Mouse (Mus musculus) erythroblast, embryonic 14.5 days (primary cell): ENCODE results near the gene Ubqln3. TPM values are rescaled to one million over a fixed set of nuclear protein-coding genes. Genes with fewer than 3 reads are reported as not detected.

ENCODE experiments used
- H3K27me3 ChIP-seq: 2 replicates; pipeline ENCODE4 v1.6.1; 2012; ENCODE audit warnings: inconsistent platforms; ENCODE audit not compliant: control insufficient read depth
- H3K36me3 ChIP-seq: 2 replicates; pipeline ENCODE4 v1.6.1; 2012; ENCODE audit warnings: mild to moderate bottlenecking, inconsistent platforms; ENCODE audit not compliant: control insufficient read depth
- H3K4me1 ChIP-seq: 2 replicates; pipeline ENCODE4 v1.6.1; 2012; ENCODE audit warnings: inconsistent platforms; ENCODE audit not compliant: control insufficient read depth
- H3K4me3 ChIP-seq: replicated peaks from 2 replicates; pipeline ENCODE3; 2012; ENCODE audit warnings: moderate library complexity, mild to moderate bottlenecking, inconsistent platforms
- H3K9me3 ChIP-seq: 2 replicates; pipeline ENCODE4 v1.6.1; 2012; ENCODE audit warnings: low read length, inconsistent platforms, mixed read lengths; ENCODE audit not compliant: control insufficient read depth
- GATA1 ChIP-seq: IDR thresholded peaks from 2 replicates; pipeline ENCODE4 v1.6.1; 2012; ENCODE audit warnings: low read length, inconsistent platforms, mixed read lengths
- TAL1 ChIP-seq: IDR thresholded peaks from 3 replicates; pipeline ENCODE4 v1.6.1; 2012; ENCODE audit warnings: low read length, inconsistent platforms, mixed read lengths
- polyA plus RNA-seq: library from polyadenylated mRNA; stranded (reverse); fragments of >175 nt; gene quantifications from 2 replicates; pipeline ENCODE4 v1.2.3, GENCODE M21; 2012

The Ubqln3 gene
- polyA plus RNA-seq, result not detected in 2 replicates

GRCm38 (mm10) chr7:104143179-104143578, at the start of gene Ubqln3:
TSS of gene Ubqln3 (minus strand) at chr7:104143279.
- TF ChIP-seq TAL1 (no peak), GATA1 (no peak)
- H3K4me3 ChIP-seq, result no peak within 1 kb of the TSS
- no peaks in the 10 kb centered on the region for H3K9me3 ChIP-seq
- H3K4me1 ChIP-seq, result no peaks in the 10 kb centered on the region
- no peaks in the 10 kb centered on the region for H3K27me3 ChIP-seq
- no peaks in the 10 kb centered on the region for H3K36me3 ChIP-seq

DNA sequence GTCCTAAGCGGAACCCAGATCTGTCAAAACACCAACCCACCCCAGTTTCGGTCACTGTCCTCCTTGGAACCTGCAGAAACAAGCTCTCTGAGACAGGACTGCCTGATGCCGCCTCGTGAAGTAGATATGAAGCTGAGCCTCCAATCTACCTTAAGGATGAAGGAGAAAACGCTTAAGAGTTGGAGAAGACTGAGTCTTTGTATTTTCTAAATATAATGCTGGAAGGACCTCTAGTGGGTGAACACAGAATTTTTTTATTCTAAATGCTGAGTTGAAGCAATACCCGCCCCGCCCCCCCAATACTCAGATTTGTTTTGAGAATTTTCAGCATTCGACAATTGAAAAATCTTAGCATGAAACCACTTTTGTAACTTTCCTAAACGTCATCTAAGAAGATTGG, 48.2 kb upstream of the Ubqln3 start:
- no peaks in the 10 kb centered on the region for H3K4me1 ChIP-seq
- H3K27me3 ChIP-seq, result no peaks in the 10 kb centered on the region
- no peaks in the 10 kb centered on the region for H3K36me3 ChIP-seq
- H3K9me3 ChIP-seq, result no peaks in the 10 kb centered on the region
- no peak overlapping the region for H3K4me3 ChIP-seq
- no peak for TF ChIP-seq TAL1
- TF ChIP-seq GATA1, result no peak

- H3K36me3 ChIP-seq, result no peaks in the 10 kb centered on the region
- H3K4me3 ChIP-seq, result no peak within 1 kb of the TSS
- TF ChIP-seq GATA1 (no peak), TAL1 (no peak)
- H3K27me3 ChIP-seq, result no peaks in the 10 kb centered on the region
- no peaks in the 10 kb centered on the region for H3K9me3 ChIP-seq
- no peaks in the 10 kb centered on the region for H3K4me1 ChIP-seq
Measured at GRCm38 (mm10) chr7:104183292-104183691, 40.2 kb upstream of the Ubqln3 start, which contains the start of gene Olfr648. TSS of gene Olfr648 (minus strand) at chr7:104183392.

DNA sequence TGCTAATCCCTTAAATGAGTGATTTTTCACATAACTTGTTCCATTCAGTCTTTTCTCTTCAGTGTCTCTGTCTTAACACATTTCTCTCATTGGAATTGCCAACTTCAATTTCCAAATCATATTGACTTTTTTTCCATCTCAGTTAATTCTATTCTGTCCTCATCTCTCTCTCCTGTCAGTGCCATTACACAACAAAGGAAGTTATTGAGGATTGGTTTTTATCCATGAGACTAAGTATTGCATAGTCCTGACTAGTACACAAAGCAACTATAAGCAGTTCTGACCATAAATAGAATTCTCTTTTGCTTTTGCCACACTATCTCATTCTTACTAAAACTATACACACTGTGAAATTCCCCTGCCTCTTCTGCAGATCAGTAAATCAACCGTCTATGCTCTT, 36.0 kb upstream of the Ubqln3 start:
- Histone ChIP-seq H3K4me1 (no peaks in the 10 kb centered on the region), H3K9me3 (no peaks in the 10 kb centered on the region), H3K36me3 (no peaks in the 10 kb centered on the region), H3K4me3 (no peak overlapping the region), H3K27me3 (no peaks in the 10 kb centered on the region)
- TF ChIP-seq TAL1 (no peak), GATA1 (no peak)

GRCm38 (mm10) chr7:104178422-104179054, 35.5 kb upstream of the Ubqln3 start:
- TF ChIP-seq TAL1 (no peak), GATA1 (no peak)
- Histone ChIP-seq H3K9me3 (no peaks in the 10 kb centered on the region), H3K27me3 (no peaks in the 10 kb centered on the region), H3K4me1 (no peaks in the 10 kb centered on the region), H3K36me3 (no peaks in the 10 kb centered on the region), H3K4me3 (no peak overlapping the region)

DNA sequence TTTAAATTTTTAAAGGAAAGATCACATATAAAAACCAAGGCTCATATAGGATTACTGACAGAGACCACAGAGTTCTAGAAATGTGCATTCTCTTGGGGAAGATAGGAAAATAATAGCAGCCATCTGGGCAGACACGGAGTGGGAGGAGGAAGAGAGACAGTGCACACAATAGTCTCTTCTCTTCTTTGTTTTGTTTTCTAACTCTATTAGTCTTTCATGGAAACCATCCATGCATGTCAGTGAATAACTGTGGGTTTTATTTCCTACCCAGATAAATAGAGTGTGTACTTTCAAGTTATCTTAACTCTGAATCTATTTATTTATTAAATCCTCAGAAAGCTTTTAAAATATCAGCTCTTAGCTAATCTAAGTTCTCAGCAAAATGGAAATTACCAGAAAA, 32.0 kb upstream of the Ubqln3 start:
- Histone ChIP-seq H3K4me1 (no peaks in the 10 kb centered on the region), H3K27me3 (no peaks in the 10 kb centered on the region)
- TF ChIP-seq GATA1, result no peak
- TF ChIP-seq TAL1, result no peak

DNA sequence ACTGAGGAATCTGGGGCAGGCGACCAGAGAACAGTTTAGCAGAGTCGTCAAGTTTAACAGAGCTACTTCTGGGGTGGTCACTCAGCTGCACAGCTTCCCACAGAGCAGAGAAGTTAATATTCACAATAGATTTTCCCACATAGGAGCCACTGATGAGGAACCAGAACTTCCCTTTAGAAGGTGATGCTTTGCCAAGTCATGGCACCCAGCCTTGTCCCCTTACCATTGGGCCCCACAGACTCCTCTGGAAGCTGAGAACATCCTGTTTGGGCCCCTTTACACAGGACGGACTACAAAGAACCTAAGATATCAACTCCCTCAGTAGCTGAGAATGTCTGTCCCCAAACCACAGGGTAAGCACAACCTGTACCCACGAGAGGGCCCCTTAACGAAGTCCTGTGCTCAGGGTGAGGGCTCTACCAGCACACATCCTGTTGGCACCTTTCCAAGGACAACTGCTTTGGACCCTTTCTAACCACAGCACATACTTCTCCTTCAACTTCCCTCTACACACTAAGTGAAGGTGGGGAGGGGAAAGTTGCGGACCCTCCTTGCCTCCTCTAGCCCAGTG, 26.6 kb upstream of the Ubqln3 start:
- Histone ChIP-seq H3K9me3 (no peaks in the 10 kb centered on the region), H3K4me3 (no peak overlapping the region), H3K27me3 (no peaks in the 10 kb centered on the region), H3K36me3 (no peaks in the 10 kb centered on the region), H3K4me1 (no peaks in the 10 kb centered on the region)
- TF ChIP-seq GATA1 (no peak), TAL1 (no peak)

More for the DNA sequence above, 32.0 kb upstream of the Ubqln3 start:
- H3K9me3 ChIP-seq, result no peaks in the 10 kb centered on the region
- no peak overlapping the region for H3K4me3 ChIP-seq
- no peaks in the 10 kb centered on the region for H3K36me3 ChIP-seq

DNA sequence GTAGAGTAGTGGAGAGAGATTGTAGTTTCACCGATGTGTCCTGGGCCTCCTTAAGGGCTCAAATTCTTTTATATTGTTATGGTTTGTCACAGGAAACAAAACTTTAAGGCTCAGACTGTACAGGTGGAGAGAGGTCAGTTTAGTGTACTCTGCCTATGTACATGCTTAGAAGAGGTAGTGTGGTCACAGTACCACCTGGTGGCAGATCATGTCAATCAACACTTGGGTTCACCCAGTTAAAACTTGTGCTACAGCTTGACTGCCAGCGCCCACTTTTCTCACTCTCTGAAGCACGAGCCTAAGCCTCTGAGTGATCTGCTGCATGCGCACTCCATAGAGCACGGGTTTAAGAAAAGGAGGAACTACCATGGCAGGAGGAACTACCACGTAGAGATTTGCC, 24.0 kb upstream of the Ubqln3 start:
- Histone ChIP-seq H3K4me3 (no peak overlapping the region), H3K4me1 (no peaks in the 10 kb centered on the region), H3K9me3 (no peaks in the 10 kb centered on the region), H3K36me3 (no peaks in the 10 kb centered on the region), H3K27me3 (no peaks in the 10 kb centered on the region)
- no peak for TF ChIP-seq GATA1
- TF ChIP-seq TAL1, result no peak

DNA sequence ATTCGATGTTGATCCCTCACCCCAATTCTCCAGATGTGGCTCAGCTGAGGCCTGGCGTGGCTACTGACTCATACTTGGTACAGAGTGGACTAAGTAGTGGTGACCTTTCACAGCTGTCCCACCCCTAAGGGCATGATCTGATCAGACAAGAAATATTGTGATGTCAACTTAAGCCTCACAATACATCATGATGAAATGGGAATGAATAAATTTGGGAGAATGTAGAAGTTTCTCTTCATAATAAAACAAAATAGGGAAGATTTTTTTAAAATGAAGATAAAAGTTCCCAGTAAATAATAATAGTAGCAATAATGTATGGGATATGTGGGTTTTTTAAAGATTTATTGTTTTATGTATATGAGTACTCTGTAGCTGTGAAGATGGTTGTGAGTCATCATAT, 7.4 kb upstream of the Ubqln3 start, which contains the start of gene Ubqlnl:
Gene Ubqlnl (minus strand): TSS at position 101 of the 400 bp plus-strand sequence.
- no peaks in the 10 kb centered on the region for H3K36me3 ChIP-seq
- no peaks in the 10 kb centered on the region for H3K27me3 ChIP-seq
- H3K4me1 ChIP-seq, result no peaks in the 10 kb centered on the region
- no peaks in the 10 kb centered on the region for H3K9me3 ChIP-seq
- H3K4me3 ChIP-seq, result no peak within 1 kb of the TSS
- no peak for TF ChIP-seq TAL1
- TF ChIP-seq GATA1, result no peak
